Mouse (Mus musculus) intestine, postnatal 0 days (tissue): ENCODE results near the gene Capn9. TPM values are rescaled to one million over a fixed set of nuclear protein-coding genes. Genes with fewer than 3 reads are reported as not detected.

Source experiments
- ATAC-seq: fragments of 200-750 bp; cut with Nextera tagmentation; 2 replicates; pipeline ENCODE4 v1.8.0; 2017; ENCODE audit warnings: mild to moderate bottlenecking, moderate TSS enrichment, moderate library complexity
- H3K27ac ChIP-seq: fragments of 300-500 bp; sonication (generic); 2 replicates; pipeline ENCODE4 v1.5.1; 2014; ENCODE audit warnings: mild to moderate bottlenecking, low read depth, low read length, moderate library complexity
- H3K27me3 ChIP-seq: fragments of 300-500 bp; sonication (generic); replicated peaks from 2 replicates; pipeline ENCODE4 v1.6.1; 2014; ENCODE audit warnings: low read length, mixed read lengths; ENCODE audit not compliant: control insufficient read depth, insufficient read depth
- H3K36me3 ChIP-seq: fragments of 300-500 bp; sonication (generic); 2 replicates; pipeline ENCODE4 v1.6.1; 2014; ENCODE audit warnings: mild to moderate bottlenecking, moderate library complexity; ENCODE audit not compliant: control insufficient read depth, insufficient read depth
- H3K4me1 ChIP-seq: fragments of 300-500 bp; sonication (generic); replicated peaks from 2 replicates; pipeline ENCODE4 v1.6.1; 2014; ENCODE audit warnings: antibody characterized with exemption, low read length, mixed read lengths; ENCODE audit not compliant: control insufficient read depth, insufficient read depth
- H3K4me2 ChIP-seq: fragments of 300-500 bp; sonication (generic); replicated peaks from 2 replicates; pipeline ENCODE4 v1.6.1; 2014; ENCODE audit warnings: low read depth, mild to moderate bottlenecking, moderate library complexity
- H3K4me3 ChIP-seq: fragments of 300-500 bp; sonication (generic); 2 replicates; pipeline ENCODE4 v1.5.1; 2014; ENCODE audit warnings: low read depth, low read length
- H3K9ac ChIP-seq: fragments of 300-500 bp; sonication (generic); 2 replicates; pipeline ENCODE4 v1.6.1; 2014; ENCODE audit warnings: mild to moderate bottlenecking, low read depth, low read length
- H3K9me3 ChIP-seq: fragments of 300-500 bp; sonication (generic); 2 replicates; pipeline ENCODE4 v1.6.1; 2016; ENCODE audit warnings: mixed run types; ENCODE audit not compliant: control insufficient read depth
- CTCF ChIP-seq: sonication (generic); IDR thresholded peaks from 2 replicates; pipeline ENCODE4 v1.5.1; 2016; ENCODE audit warnings: low read depth, mild to moderate bottlenecking, control low read depth, antibody characterized with exemption, moderate library complexity
- WGBS: fragments of 180-500 bp; shearing (Covaris S2); extraction: QIAGEN DNeasy Blood & Tissue Kit; methylation state at CpG from one replicate; pipeline ENCODE4 v1.1.7; 2014; 5-methylcytosine and 5-hydroxymethylcytosine counted together
- polyA plus RNA-seq: library from polyadenylated mRNA; unstranded; fragments of >200 nt; fragmentation: Nextera tagmentation; extraction: Ambion mirVana; gene quantifications from 2 replicates; pipeline ENCODE4 v1.2.1, GENCODE M21; 2015

Capn9 gene
- polyA plus RNA-seq, 1 experiment from 2014 or later: 2.7 TPM

GRCm38 (mm10) chr8:124664414-124664813 is 88.5 kb downstream of the Capn9 start:
- H3K4me2 ChIP-seq: no peak overlapping the region

More at GRCm38 (mm10) chr8:124664414-124664813, 88.5 kb downstream of the Capn9 start:
- H3K27ac ChIP-seq: no peak overlapping the region; the same call in 1 of the 2 replicates
- WGBS: 73% methylated on average over 3 of the region's 3 CpGs
- H3K4me1 ChIP-seq: 0 out of 2 replicates have a peak, but pooled peaks cover 4% of the 10 kb centered on the region
- H3K9ac ChIP-seq: no peak overlapping the region
- no peaks in the 10 kb centered on the region for H3K36me3 ChIP-seq
- no peaks in the 10 kb centered on the region for H3K9me3 ChIP-seq
- no peak for TF ChIP-seq CTCF
- H3K27me3 ChIP-seq: no peaks in the 10 kb centered on the region
- no peak for ATAC-seq
- H3K4me3 ChIP-seq: no peak overlapping the region

Other genes with a start within 250 kb of the Capn9 start
- gene Pgbd5, start 136.5 kb upstream of the Capn9 start, polyA plus RNA-seq: 1.9 and 2.2 TPM in 2 replicates
- gene Cog2, start 55.3 kb upstream of the Capn9 start, polyA plus RNA-seq: 19.5 and 20.6 TPM in 2 replicates
- 11.3 and 11.8 TPM in 2 replicates for gene Agt, start 6.4 kb upstream of the Capn9 start, polyA plus RNA-seq
- gene 2310022B05Rik, start 87.3 kb downstream of the Capn9 start, polyA plus RNA-seq: 22.1 and 22.6 TPM in 2 replicates
- 19.0 and 20.2 TPM in 2 replicates for gene Ttc13, start 145.9 kb downstream of the Capn9 start, polyA plus RNA-seq
- gene Arv1, start 146.0 kb downstream of the Capn9 start, polyA plus RNA-seq: 13.3 and 14.8 TPM in 2 replicates
- gene Fam89a, start 175.7 kb downstream of the Capn9 start, polyA plus RNA-seq: 1.9 and 2.3 TPM in 2 replicates
- 0.23 and 0.29 TPM in 2 replicates for gene Trim67, start 217.0 kb downstream of the Capn9 start, polyA plus RNA-seq